Mouse (Mus musculus) myocyte (in vitro differentiated cells): ENCODE data around the gene Snhg11. TPM values are rescaled to one million over a fixed set of nuclear protein-coding genes. Genes with fewer than 3 reads are reported as not detected.

Experiments
- H3K27me3 ChIP-seq: one replicate; pipeline ENCODE4 v1.6.1; 2011; ENCODE audit not compliant: control insufficient read depth, insufficient read depth, insufficient read length
- H3K36me3 ChIP-seq: one replicate; pipeline ENCODE4 v1.6.1; 2011; ENCODE audit not compliant: control insufficient read depth, insufficient read depth
- H3K4me2 ChIP-seq: one replicate; pipeline ENCODE4 v1.6.1; 2011; ENCODE audit warnings: low read depth, control low read depth
- H3K4me3 ChIP-seq: one replicate; pipeline ENCODE4 v1.5.1; 2011; ENCODE audit warnings: mild to moderate bottlenecking, control low read depth, moderate library complexity
- H3K79me2 ChIP-seq: one replicate; pipeline ENCODE4 v1.6.1; 2011; ENCODE audit not compliant: control insufficient read depth, insufficient read depth
- H3ac ChIP-seq: one replicate; pipeline ENCODE4 v1.6.1; 2011; ENCODE audit not compliant: control insufficient read depth, insufficient read length
- CEBPB ChIP-seq: IDR thresholded peaks from 2 replicates; pipeline ENCODE4 v1.6.1; 2011; ENCODE audit warnings: mild to moderate bottlenecking, moderate library complexity; ENCODE audit not compliant: poor library complexity, insufficient read depth, severe bottlenecking
- E2F4 ChIP-seq: IDR thresholded peaks from one replicate; pipeline ENCODE4 v1.6.1; 2011; ENCODE audit warnings: mild to moderate bottlenecking, control low read depth, moderate library complexity; ENCODE audit not compliant: insufficient read depth
- MAX ChIP-seq: IDR thresholded peaks from one replicate; pipeline ENCODE4 v1.6.1; 2011; ENCODE audit warnings: low read depth, mild to moderate bottlenecking, control low read depth
- MYOD1 ChIP-seq, 3 experiments: IDR thresholded peaks; one replicate each; pipeline ENCODE4 v1.6.1; 2011; ENCODE audit warnings: control low read depth in 2 of 3, low read depth in 2 of 3, mild to moderate bottlenecking in 2 of 3, moderate library complexity in 1 of 3; ENCODE audit not compliant: insufficient read length in 2 of 3, control insufficient read depth in 1 of 3
- MYOG ChIP-seq, 3 experiments: IDR thresholded peaks; one replicate each; pipeline ENCODE4 v1.6.1; 2011; ENCODE audit warnings: control low read depth in 2 of 3, low read depth in 2 of 3, mild to moderate bottlenecking in 2 of 3; ENCODE audit not compliant: insufficient read length in 2 of 3, control insufficient read depth in 1 of 3, insufficient read depth in 1 of 3
- POLR2A ChIP-seq: IDR thresholded peaks from one replicate; pipeline ENCODE4 v1.6.1; 2011; ENCODE audit warnings: low read depth, mild to moderate bottlenecking, control low read depth, moderate library complexity; ENCODE audit not compliant: insufficient read length
- POLR2AphosphoS2 ChIP-seq: IDR thresholded peaks from one replicate; pipeline ENCODE4 v1.6.1; 2011; ENCODE audit warnings: low read depth, control low read depth; ENCODE audit not compliant: insufficient read length
- REST ChIP-seq: IDR thresholded peaks from one replicate; pipeline ENCODE4 v1.6.1; 2011; ENCODE audit warnings: mild to moderate bottlenecking, control low read depth, moderate library complexity; ENCODE audit not compliant: insufficient read depth, insufficient read length
- SRF ChIP-seq: IDR thresholded peaks from one replicate; pipeline ENCODE4 v1.6.1; 2011; ENCODE audit warnings: low read depth; ENCODE audit not compliant: control insufficient read depth, insufficient read length
- TCF12 ChIP-seq: IDR thresholded peaks from one replicate; pipeline ENCODE4 v1.6.1; 2011; ENCODE audit warnings: mild to moderate bottlenecking, control low read depth; ENCODE audit not compliant: poor library complexity, insufficient read depth, severe bottlenecking
- TCF3 ChIP-seq: IDR thresholded peaks from one replicate; pipeline ENCODE4 v1.6.1; 2011; ENCODE audit warnings: low read depth, control low read depth; ENCODE audit not compliant: insufficient read length
- USF1 ChIP-seq: IDR thresholded peaks from one replicate; pipeline ENCODE4 v1.6.1; 2011; ENCODE audit warnings: low read depth, mild to moderate bottlenecking, control low read depth, moderate library complexity
- polyA plus RNA-seq: library from polyadenylated mRNA; unstranded; fragments of >200 nt; fragmentation: generic; extraction: Trizol; gene quantifications from one replicate; pipeline ENCODE4 v1.2.1, GENCODE M21; 2012; ENCODE audit warnings: missing spikeins

Gene Snhg11
- polyA plus RNA-seq, 1 experiment: not detected

- Histone ChIP-seq H3K4me3 (no peak overlapping the region), H3K79me2 (peaks cover 21% of the 10 kb centered on the region), H3K4me2 (no peak overlapping the region), H3ac (no peak overlapping the region), H3K36me3 (peaks cover 12% of the 10 kb centered on the region), H3K27me3 (no peaks in the 10 kb centered on the region)
- TF ChIP-seq MYOG (IDR thresholded peaks at IDR 0.05; ENCODE audit: control insufficient read depth in 1 of 3, insufficient read depth in 1 of 3, insufficient read length in 2 of 3, low read depth in 2 of 3) (no peak), TCF3 (no peak), POLR2AphosphoS2 (no peak), USF1 (no peak), E2F4 (no peak), REST (no peak), MAX (no peak), CEBPB (no peak), POLR2A (no peak), MYOD1 (IDR thresholded peaks at IDR 0.05; ENCODE audit: control insufficient read depth in 1 of 3, insufficient read length in 2 of 3, low read depth in 2 of 3) (no peak), SRF (no peak), TCF12 (no peak)
Measured at GRCm38 (mm10) chr2:158364175-158364574, 11.3 kb upstream of the Snhg11 start.

- TF ChIP-seq POLR2A (no peak), MYOG (IDR thresholded peaks at IDR 0.05; ENCODE audit: control insufficient read depth in 1 of 3, insufficient read depth in 1 of 3, insufficient read length in 2 of 3, low read depth in 2 of 3) (no peak), TCF3 (no peak), USF1 (no peak), CEBPB (no peak), TCF12 (no peak), E2F4 (no peak), MYOD1 (IDR thresholded peaks at IDR 0.05; ENCODE audit: control insufficient read depth in 1 of 3, insufficient read length in 2 of 3, low read depth in 2 of 3) (no peak)
- Histone ChIP-seq H3K4me2 (no peak overlapping the region), H3K79me2 (peaks cover 10% of the 10 kb centered on the region), H3K27me3 (no peaks in the 10 kb centered on the region), H3K4me3 (no peak overlapping the region), H3ac (no peak overlapping the region), H3K36me3 (peaks cover under 1% of the 10 kb centered on the region)
Measured at GRCm38 (mm10) chr2:158365099-158365850, 10.2 kb upstream of the Snhg11 start.

GRCm38 (mm10) chr2:158367654-158368053 lies 7.8 kb upstream of the Snhg11 start:
- Histone ChIP-seq H3K4me2 (no peak overlapping the region), H3K27me3 (no peaks in the 10 kb centered on the region), H3ac (no peak overlapping the region), H3K4me3 (no peak overlapping the region), H3K79me2 (no peaks in the 10 kb centered on the region), H3K36me3 (no peaks in the 10 kb centered on the region)
- TF ChIP-seq SRF (no peak), E2F4 (no peak), REST (no peak), MYOG (IDR thresholded peaks at IDR 0.05; ENCODE audit: control insufficient read depth in 1 of 3, insufficient read depth in 1 of 3, insufficient read length in 2 of 3, low read depth in 2 of 3) (no peak), TCF12 (no peak), USF1 (no peak), MAX (no peak), POLR2A (no peak), CEBPB (no peak), MYOD1 (IDR thresholded peaks at IDR 0.05; ENCODE audit: control insufficient read depth in 1 of 3, insufficient read length in 2 of 3, low read depth in 2 of 3) (no peak), TCF3 (no peak), POLR2AphosphoS2 (no peak)

GRCm38 (mm10) chr2:158368313-158368712 lies 7.1 kb upstream of the Snhg11 start:
- Histone ChIP-seq H3K79me2 (no peaks in the 10 kb centered on the region), H3K4me3 (no peak overlapping the region), H3K27me3 (peaks cover 1% of the 10 kb centered on the region), H3K4me2 (no peak overlapping the region), H3K36me3 (no peaks in the 10 kb centered on the region), H3ac (no peak overlapping the region)
- TF ChIP-seq E2F4: no peak
- no peak for TF ChIP-seq POLR2A
- TF ChIP-seq CEBPB: no peak
- no peak for TF ChIP-seq MYOG (IDR thresholded peaks at IDR 0.05; ENCODE audit: control insufficient read depth in 1 of 3, insufficient read depth in 1 of 3, insufficient read length in 2 of 3, low read depth in 2 of 3)
- no peak for TF ChIP-seq REST
- TF ChIP-seq MYOD1 (IDR thresholded peaks at IDR 0.05; ENCODE audit: control insufficient read depth in 1 of 3, insufficient read length in 2 of 3, low read depth in 2 of 3): no peak
- TF ChIP-seq SRF: no peak
